ENCODE assay signal across 26 mouse cellular contexts in the genomic region with DNA sequence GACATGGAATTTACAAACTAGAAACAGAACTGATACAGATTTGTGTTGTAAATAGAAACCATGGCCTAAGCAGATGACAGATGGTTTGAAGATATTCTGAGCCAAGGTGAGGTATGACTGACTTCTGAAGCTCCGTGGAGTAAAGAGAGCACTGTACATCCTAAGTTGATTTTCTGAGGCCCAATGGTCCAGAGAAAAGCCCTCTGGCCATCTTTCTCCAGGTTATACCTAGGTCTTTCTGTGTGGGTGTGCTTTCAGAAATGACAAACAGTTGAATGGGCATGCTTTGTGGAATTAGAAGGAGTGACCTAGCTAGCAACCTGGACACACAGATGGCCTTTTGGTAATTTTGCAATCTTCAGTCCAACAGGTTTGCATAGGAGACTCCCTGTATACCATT.
DNase-seq lines count a peak whose midpoint lies in the region; ATAC-seq and TF ChIP-seq lines count a peak whose summit lies in the region.
"Had no signal": no experiment of that assay in that cellular context is flagged by ENCODE, and none has a peak within 500 bp of the region (broad histone marks: within the 10 kb centered on the region; RNA-seq: fewer than 3 reads in every experiment).

No protein-coding gene starts in this region.

- peaks cover 18% of the 10 kb centered on the region; the same call in 1 of the 2 replicates for H3K4me1 ChIP-seq in cerebellum, adult 2 months (ENCODE audit: control insufficient read depth, insufficient read depth, low read length)
- H3K4me1 ChIP-seq in hindbrain, embryonic 16.5 days (ENCODE audit: control insufficient read depth, insufficient read depth, low read depth, low read length): no peaks in the 10 kb centered on the region
- H3K4me1 ChIP-seq: embryonic facial prominence, embryonic 12.5 days; embryonic facial prominence, embryonic 15.5 days; forebrain, embryonic 12.5 days; heart, embryonic 10.5 days; heart, embryonic 13.5 days; hindbrain, embryonic 15.5 days; intestine, embryonic 15.5 days had no signal

- no peaks in the 10 kb centered on the region for H3K36me3 ChIP-seq in hindbrain, embryonic 16.5 days (ENCODE audit: control insufficient read depth, insufficient read depth, low read length)
- H3K36me3 ChIP-seq: embryonic facial prominence, embryonic 12.5 days; embryonic facial prominence, embryonic 15.5 days; forebrain, embryonic 12.5 days; heart, embryonic 10.5 days; heart, embryonic 13.5 days; hindbrain, embryonic 15.5 days; intestine, embryonic 15.5 days had no signal

- no peaks in the 10 kb centered on the region for H3K9me3 ChIP-seq in hindbrain, embryonic 16.5 days (ENCODE audit: control insufficient read depth, low read length)
- H3K9me3 ChIP-seq: embryonic facial prominence, embryonic 12.5 days; embryonic facial prominence, embryonic 15.5 days; forebrain, embryonic 12.5 days; heart, embryonic 10.5 days; heart, embryonic 13.5 days; hindbrain, embryonic 15.5 days; intestine, embryonic 15.5 days had no signal

- H3K4me2 ChIP-seq in hindbrain, embryonic 16.5 days (ENCODE audit: low read length): no peak overlapping the region
- H3K4me2 ChIP-seq: embryonic facial prominence, embryonic 12.5 days; embryonic facial prominence, embryonic 15.5 days; forebrain, embryonic 12.5 days; heart, embryonic 13.5 days; hindbrain, embryonic 15.5 days; intestine, embryonic 15.5 days had no signal

- no peak overlapping the region for H3K4me3 ChIP-seq in cerebellum, adult 2 months (replicated peaks; ENCODE audit: insufficient read depth, low read depth, low read length)
- H3K4me3 ChIP-seq in hindbrain, embryonic 16.5 days (ENCODE audit: low read length): no peak overlapping the region
- no peak overlapping the region for H3K4me3 ChIP-seq in layer of hippocampus, adult 2 months
- H3K4me3 ChIP-seq: embryonic facial prominence, embryonic 12.5 days; embryonic facial prominence, embryonic 15.5 days; forebrain, embryonic 12.5 days; gastrocnemius, adult 2 months; heart, adult 2 months; heart, embryonic 10.5 days; heart, embryonic 13.5 days; hindbrain, embryonic 15.5 days; intestine, embryonic 15.5 days had no signal

- no peak overlapping the region for H3K9ac ChIP-seq in hindbrain, embryonic 16.5 days (ENCODE audit: low read depth, low read length)
- H3K9ac ChIP-seq: embryonic facial prominence, embryonic 12.5 days; embryonic facial prominence, embryonic 15.5 days; forebrain, embryonic 12.5 days; forebrain, postnatal 0 days; heart, embryonic 13.5 days; hindbrain, embryonic 15.5 days; intestine, embryonic 15.5 days had no signal

- no peak for DNase-seq in cerebellum, postnatal 4 days (ENCODE audit: low spot score in 2 of 2)
- DNase-seq in cerebellum, adult 2 months: peak; percentile 52 to 81
- DNase-seq in cerebellum, adult 9-11 months: peak; percentile 76
- DNase-seq in cerebellum, postnatal 36 days: peak; percentile 5 to 57
- DNase-seq in kidney, adult 8-10 months: no peak
- DNase-seq in layer of hippocampus, adult 2 months (ENCODE audit: low spot score in 2 of 2): no peak
- DNase-seq: adrenal gland, adult 8-10 months; adrenal gland, postnatal 25 days; forebrain, postnatal 0 days; gastrocnemius, adult 2 months; gastrocnemius, postnatal 14 days; heart, adult 2 months; heart, postnatal 14 days; heart, postnatal 4 days; kidney, adult 11 months had no signal

- peak; percentile 80 for ATAC-seq in cerebellum, adult (ENCODE audit: insufficient number of reproducible peaks, low FRiP score, low TSS enrichment)
- ATAC-seq in hindbrain, embryonic 16.5 days: no peak
- ATAC-seq: activated CD4-positive, CD25-positive, alpha-beta regulatory T cell, adult 4 months; forebrain, postnatal 0 days; intestine, embryonic 15.5 days had no signal

- WGBS in cerebellum, adult 2 months: 17% methylated on average over 1 of the region's 1 CpGs
- WGBS in hindbrain, embryonic 16.5 days: 86% methylated on average over 1 of the region's 1 CpGs

- TF ChIP-seq CTCF in cerebellum, adult 2 months (IDR thresholded peaks at IDR 0.05; ENCODE audit: borderline replicate concordance, insufficient read depth, low read depth, low read length): no peak
- TF ChIP-seq CTCF in layer of hippocampus, adult 2 months (conservative IDR thresholded peaks at IDR 0.05): no peak

- no peak for TF ChIP-seq POLR2A in cerebellum, adult 2 months (IDR thresholded peaks at IDR 0.05; ENCODE audit: borderline replicate concordance, insufficient read depth, low read length)

- no peaks in the 10 kb centered on the region for H3K27me3 ChIP-seq in cerebellum, adult 2 months (ENCODE audit: control insufficient read depth, insufficient read depth, low read length)
- no peaks in the 10 kb centered on the region for H3K27me3 ChIP-seq in hindbrain, embryonic 16.5 days (replicated peaks; ENCODE audit: control insufficient read depth, insufficient read depth, low read length)
- H3K27me3 ChIP-seq: embryonic facial prominence, embryonic 12.5 days; embryonic facial prominence, embryonic 15.5 days; forebrain, embryonic 12.5 days; heart, embryonic 13.5 days; hindbrain, embryonic 15.5 days; intestine, embryonic 15.5 days had no signal

- peak overlapping the region; percentile 83; the same call in 1 of the 2 replicates for H3K27ac ChIP-seq in cerebellum, adult 2 months (ENCODE audit: insufficient read depth, low read length)
- H3K27ac ChIP-seq in hindbrain, embryonic 16.5 days (ENCODE audit: low read depth, low read length): no peak overlapping the region
- H3K27ac ChIP-seq in layer of hippocampus, adult 2 months: no peak overlapping the region
- H3K27ac ChIP-seq: embryonic facial prominence, embryonic 12.5 days; embryonic facial prominence, embryonic 15.5 days; forebrain, embryonic 12.5 days; gastrocnemius, adult 2 months; heart, adult 2 months; heart, embryonic 10.5 days; heart, embryonic 13.5 days; hindbrain, embryonic 15.5 days; intestine, embryonic 15.5 days; kidney, postnatal 0 days had no signal

Comparison
In these comparisons a context has a peak if more than half of its experiments do, and no peak if none do; other contexts are left out.
1. DNase-seq: peak in cerebellum, adult 2 months (2 of 2), cerebellum, adult 9-11 months (single experiment) and cerebellum, postnatal 36 days (2 of 2); none in cerebellum, postnatal 4 days (0 of 2), kidney, adult 8-10 months (0 of 2) and layer of hippocampus, adult 2 months (0 of 2).